In the genomic region with DNA sequence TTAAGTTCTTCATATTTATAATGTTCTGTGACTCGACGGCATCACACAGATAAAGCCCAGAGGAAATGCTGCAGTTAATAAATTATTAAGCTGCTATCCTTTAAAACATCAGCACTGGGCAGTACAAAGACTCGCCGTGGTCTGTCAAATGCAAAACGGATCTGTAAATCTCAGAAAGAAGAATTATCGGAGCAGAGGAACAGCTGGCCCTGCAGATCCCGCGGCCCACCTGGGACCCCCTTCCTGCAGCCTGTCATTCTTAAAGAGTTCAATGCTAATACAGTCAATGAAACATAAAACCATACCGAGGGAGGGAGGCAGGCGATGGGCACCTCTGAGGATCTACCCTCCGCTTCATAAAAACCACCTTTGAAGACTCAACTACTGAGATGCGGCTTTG, we compare ENCODE assay signal across 23 mouse cellular contexts.
DNase-seq lines count a peak whose midpoint lies in the region; ATAC-seq lines count a peak whose summit lies in the region.
"Had no signal": no experiment of that assay in that cellular context is flagged by ENCODE, and none has a peak within 500 bp of the region (broad histone marks: within the 10 kb centered on the region; RNA-seq: fewer than 3 reads in every experiment).

No protein-coding gene starts in this region.

- H3K4me3 ChIP-seq in neural tube, embryonic 11.5 days (ENCODE audit: low read depth, low read length): no peak overlapping the region
- H3K4me3 ChIP-seq in midbrain, embryonic 15.5 days: no peak overlapping the region
- H3K4me3 ChIP-seq: erythroblast, embryonic 14.5 days; layer of hippocampus, adult 2 months; liver, embryonic 12.5 days; lung, embryonic 15.5 days; stomach, embryonic 15.5 days had no signal

- peaks cover 9% of the 10 kb centered on the region; the same call in 1 of the 2 replicates for H3K4me1 ChIP-seq in neural tube, embryonic 11.5 days (ENCODE audit: control insufficient read depth, insufficient read depth, low read length)
- peaks cover 20% of the 10 kb centered on the region for H3K4me1 ChIP-seq in midbrain, embryonic 15.5 days
- H3K4me1 ChIP-seq: liver, embryonic 12.5 days; lung, embryonic 15.5 days had no signal

- no peak overlapping the region for H3K9ac ChIP-seq in neural tube, embryonic 11.5 days (ENCODE audit: low read length)
- no peak overlapping the region for H3K9ac ChIP-seq in midbrain, embryonic 15.5 days
- H3K9ac ChIP-seq: liver, embryonic 12.5 days; lung, embryonic 15.5 days; stomach, embryonic 15.5 days had no signal

- H3K27ac ChIP-seq in neural tube, embryonic 11.5 days (ENCODE audit: low read depth, low read length): 0 out of 2 replicates have a peak overlapping the region, but pooled peaks have one; percentile 39
- H3K27ac ChIP-seq in midbrain, embryonic 15.5 days: peak overlapping the region; percentile 39; the same call in 1 of the 2 replicates
- H3K27ac ChIP-seq: kidney, postnatal 0 days; layer of hippocampus, adult 2 months; liver, embryonic 12.5 days; lung, embryonic 15.5 days; macrophage; stomach, embryonic 15.5 days had no signal

- WGBS in neural tube, embryonic 11.5 days: 50% methylated on average over 12 of the region's 12 CpGs
- 30% methylated on average over 12 of the region's 12 CpGs for WGBS in midbrain, embryonic 15.5 days

- peak; percentile 42 for DNase-seq in embryo, embryonic 11 days
- DNase-seq in embryo, embryonic 10 days (ENCODE audit: low spot score): no peak
- peak; percentile 33 for DNase-seq in neural tube, embryonic 11.5 days (ENCODE audit: low spot score)
- no peak for DNase-seq in neural tube, embryonic 10.5 days (ENCODE audit: extremely low spot score, low spot score)
- no peak for DNase-seq in adrenal gland, postnatal 25 days
- no peak for DNase-seq in layer of hippocampus, postnatal 36 days
- no peak for DNase-seq in left cerebral cortex, postnatal 25 days (ENCODE audit: low spot score in 2 of 2)
- DNase-seq: cerebellum, adult 9-11 months; heart, postnatal 14 days; right cerebral cortex, postnatal 14 days; thymus, adult 2 months had no signal

- no peaks in the 10 kb centered on the region for H3K9me3 ChIP-seq in neural tube, embryonic 11.5 days (ENCODE audit: control insufficient read depth, low read length)
- no peaks in the 10 kb centered on the region for H3K9me3 ChIP-seq in midbrain, embryonic 15.5 days
- H3K9me3 ChIP-seq: liver, embryonic 12.5 days; lung, embryonic 15.5 days; stomach, embryonic 15.5 days had no signal

- H3K4me2 ChIP-seq in neural tube, embryonic 11.5 days (ENCODE audit: low read depth): no peak overlapping the region
- peak overlapping the region; percentile 18; the same call in 1 of the 2 replicates for H3K4me2 ChIP-seq in midbrain, embryonic 15.5 days
- H3K4me2 ChIP-seq: heart, embryonic 11.5 days; liver, embryonic 12.5 days; lung, embryonic 15.5 days; stomach, embryonic 15.5 days had no signal

- no peaks in the 10 kb centered on the region for H3K27me3 ChIP-seq in neural tube, embryonic 11.5 days (ENCODE audit: control insufficient read depth, insufficient read depth, low read length)
- no peaks in the 10 kb centered on the region for H3K27me3 ChIP-seq in midbrain, embryonic 15.5 days (replicated peaks)
- H3K27me3 ChIP-seq: liver, embryonic 12.5 days; lung, embryonic 15.5 days; stomach, embryonic 15.5 days had no signal

- intact Hi-C loops in left cerebral cortex, postnatal 25 days (cut with DNase I): no loop called here

- H3K36me3 ChIP-seq in neural tube, embryonic 11.5 days (ENCODE audit: control insufficient read depth, insufficient read depth, low read length): no peaks in the 10 kb centered on the region
- H3K36me3 ChIP-seq in midbrain, embryonic 15.5 days (replicated peaks): no peaks in the 10 kb centered on the region
- H3K36me3 ChIP-seq: G1E; liver, embryonic 12.5 days; lung, embryonic 15.5 days; stomach, embryonic 15.5 days had no signal

- no peak for ATAC-seq in neural tube, embryonic 11.5 days (ENCODE audit: insufficient read depth, low FRiP score, low TSS enrichment)
- ATAC-seq in midbrain, embryonic 15.5 days (replicated peaks): peak; percentile 72
- ATAC-seq: CD4-positive, CD25-positive, alpha-beta regulatory T cell, adult 4 months; inflammation-experienced regulatory T-cells, adult 6 months; liver, embryonic 12.5 days had no signal

Comparison
In these comparisons a context has a peak if more than half of its experiments do, and no peak if none do; other contexts are left out.
1. DNase-seq: peak in embryo, embryonic 11 days (single experiment) and neural tube, embryonic 11.5 days (single experiment); none in embryo, embryonic 10 days (single experiment), neural tube, embryonic 10.5 days (single experiment), adrenal gland, postnatal 25 days (single experiment), layer of hippocampus, postnatal 36 days (0 of 2) and left cerebral cortex, postnatal 25 days (0 of 2).